Mouse (Mus musculus): Measurements from ENCODE around the gene Brat1.

Brat1 gene

DNA sequence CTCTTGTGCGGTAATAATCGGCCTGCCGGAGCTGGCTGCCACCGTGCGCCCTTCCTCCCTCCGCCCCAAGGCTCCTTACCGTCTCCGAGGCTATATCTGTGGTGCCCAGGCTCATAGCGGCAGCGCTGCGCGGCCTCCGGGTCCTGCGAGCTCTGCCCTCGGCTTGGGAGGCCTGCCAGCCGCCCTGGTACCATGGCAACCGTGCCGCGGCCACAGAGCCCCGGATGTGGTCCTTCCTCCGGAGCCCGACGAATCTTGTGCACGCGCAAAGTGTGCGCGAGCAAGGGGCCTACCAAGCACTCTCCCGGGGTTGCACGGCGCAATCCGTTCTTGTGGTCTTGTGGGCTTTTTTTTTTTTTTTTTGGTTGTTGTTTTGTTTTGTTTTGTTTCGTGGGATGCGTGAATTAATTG is 2.7 kb upstream of the Brat1 start, which contains the start of gene Iqce:
TSS of gene Iqce (minus strand) at position 276 of the 411 bp plus-strand sequence.
- peak; percentile 96 for DNase-seq

DNA sequence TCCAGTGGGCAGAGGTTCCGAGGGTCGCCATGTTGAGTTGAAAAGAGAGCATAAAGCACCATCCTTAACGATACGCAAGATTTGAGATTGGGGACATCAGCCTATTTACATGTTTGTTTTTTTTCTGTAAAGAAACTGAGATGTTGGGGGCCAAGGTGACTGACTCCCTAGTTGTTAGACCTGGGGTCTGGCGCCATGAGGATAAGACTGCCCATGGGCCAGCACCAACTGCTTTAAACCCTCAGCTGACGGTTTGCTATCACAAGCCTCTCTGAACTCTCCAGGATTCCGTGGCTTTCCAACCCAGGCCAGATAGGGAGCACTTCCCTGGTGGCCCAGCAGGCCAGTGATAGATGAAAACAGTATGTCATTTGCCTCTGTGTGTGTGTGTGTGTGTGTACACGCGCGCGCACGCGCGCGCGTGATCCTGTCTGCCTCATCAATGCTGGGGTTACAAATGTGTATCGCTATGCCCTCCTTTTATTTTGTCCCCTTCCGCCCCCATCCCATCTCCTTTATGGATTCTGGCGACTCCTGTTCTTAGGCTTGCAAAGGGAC is 2.1 kb upstream of the Brat1 start:
- DNase-seq: peak; percentile 49

DNA sequence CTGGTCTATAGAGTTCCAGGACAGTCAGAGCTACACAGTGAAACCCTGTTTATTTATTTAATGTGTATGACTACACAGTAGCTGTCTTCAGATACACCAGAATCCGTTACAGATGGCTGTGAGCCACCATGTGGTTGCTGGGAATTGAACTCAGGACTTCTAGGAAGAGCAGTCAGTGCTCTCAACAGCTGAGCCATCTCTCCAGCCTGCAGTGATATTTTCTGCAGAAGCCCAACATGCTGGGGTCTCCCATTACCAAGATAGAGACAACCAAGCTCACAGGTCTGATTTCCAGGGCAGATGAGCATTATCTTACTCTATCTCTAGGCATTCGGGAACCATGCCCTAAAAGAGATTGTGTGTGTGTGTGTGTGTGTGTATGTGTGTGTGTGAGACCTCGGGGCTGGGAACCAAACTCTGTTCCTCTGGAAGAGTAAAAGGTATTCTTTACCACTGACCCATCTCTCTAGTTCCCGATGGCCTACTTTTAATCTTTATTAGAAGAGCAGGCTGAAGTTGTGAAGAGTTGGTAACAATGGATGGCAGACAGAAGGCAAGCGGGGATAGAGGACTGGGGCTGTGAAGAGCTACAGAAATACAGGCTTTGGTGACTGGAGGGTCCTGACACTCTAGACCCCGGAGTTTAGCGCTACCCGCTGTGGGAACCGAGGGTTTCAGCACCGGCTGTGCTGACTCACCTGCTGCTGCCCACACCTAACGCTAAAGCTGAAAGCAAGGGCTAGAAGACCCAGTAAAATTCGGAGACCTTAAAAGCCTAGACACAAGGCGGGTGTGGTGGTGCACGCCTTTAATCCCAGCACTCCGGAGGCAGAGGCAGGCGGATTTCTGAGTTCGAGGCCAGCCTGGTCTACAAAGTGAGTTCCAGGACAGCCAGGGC is 1.1 kb upstream of the Brat1 start:
- DNase-seq: peak; percentile 52

DNA sequence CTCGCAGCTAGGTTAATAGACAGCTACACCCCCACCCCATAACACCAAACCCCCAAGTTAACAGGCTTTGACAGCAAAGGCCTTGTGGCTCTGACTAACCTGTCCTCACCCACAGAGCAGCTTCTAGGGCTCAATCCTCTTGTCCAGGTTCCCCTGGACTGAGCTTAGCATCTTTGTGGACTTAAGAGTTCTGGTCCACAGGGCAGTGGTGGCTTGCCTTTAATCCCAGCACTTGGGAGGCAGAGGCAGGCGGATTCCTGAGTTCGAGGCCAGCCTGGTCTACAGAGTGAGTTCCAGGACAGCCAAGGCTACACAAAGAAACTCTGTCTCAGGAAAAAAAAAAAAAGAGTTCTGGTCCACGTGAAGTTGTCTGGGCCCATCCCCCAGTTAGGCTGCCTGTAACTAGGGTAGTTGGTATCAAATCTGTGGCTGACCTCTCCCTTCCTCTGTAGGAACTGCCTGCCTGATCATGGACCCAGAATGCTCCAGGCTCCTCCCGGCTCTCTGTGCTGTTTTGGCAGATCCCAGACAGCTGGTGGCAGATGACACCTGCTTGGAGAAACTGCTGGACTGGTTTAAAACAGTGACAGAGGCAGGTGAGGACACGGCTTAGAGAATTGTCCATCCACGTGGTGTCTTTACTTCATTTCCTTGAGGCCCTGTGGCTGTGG is 825 bp downstream of the Brat1 start:
- DNase-seq: peak; percentile 60

DNA sequence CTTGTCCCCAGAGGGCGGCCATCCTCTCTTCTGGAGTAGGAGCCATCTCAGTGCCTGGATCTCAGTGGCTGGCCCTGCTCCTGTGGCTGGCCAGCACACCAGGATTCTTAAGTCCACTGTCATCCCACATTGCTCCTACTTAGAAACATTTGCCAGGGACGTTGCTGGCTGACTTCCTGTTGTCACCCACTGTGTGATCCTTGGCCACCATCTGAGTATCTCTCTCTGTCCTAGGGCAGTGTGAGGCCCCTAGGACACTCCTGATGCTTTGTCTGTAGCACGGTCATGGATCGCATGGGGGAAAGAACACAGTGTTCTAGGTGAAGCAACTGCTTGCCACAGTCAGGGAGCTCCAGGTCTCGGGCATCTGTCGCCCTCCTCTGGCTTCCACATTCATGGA is 5.5 kb downstream of the Brat1 start:
- DNase-seq: no peak

DNA sequence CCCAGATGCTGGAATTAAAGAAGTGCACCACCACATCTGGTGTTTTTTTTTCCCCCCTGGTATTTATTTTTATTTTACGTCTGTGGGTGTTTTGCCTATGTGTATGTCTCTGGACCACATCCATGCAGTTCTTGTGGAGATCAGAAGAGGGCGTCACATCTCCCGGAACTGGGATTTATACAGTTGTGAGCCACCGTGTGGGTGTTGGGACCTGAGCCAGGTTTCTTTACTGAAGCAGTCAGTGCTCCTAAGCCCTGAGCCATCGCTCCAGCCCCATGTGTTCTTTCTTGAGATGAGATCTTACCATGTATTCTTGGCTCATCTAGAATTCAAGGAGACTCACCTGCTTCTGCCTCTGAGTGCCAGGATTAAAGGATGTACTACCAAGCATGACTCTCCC is 6.2 kb downstream of the Brat1 start:
- DNase-seq: no peak

DNA sequence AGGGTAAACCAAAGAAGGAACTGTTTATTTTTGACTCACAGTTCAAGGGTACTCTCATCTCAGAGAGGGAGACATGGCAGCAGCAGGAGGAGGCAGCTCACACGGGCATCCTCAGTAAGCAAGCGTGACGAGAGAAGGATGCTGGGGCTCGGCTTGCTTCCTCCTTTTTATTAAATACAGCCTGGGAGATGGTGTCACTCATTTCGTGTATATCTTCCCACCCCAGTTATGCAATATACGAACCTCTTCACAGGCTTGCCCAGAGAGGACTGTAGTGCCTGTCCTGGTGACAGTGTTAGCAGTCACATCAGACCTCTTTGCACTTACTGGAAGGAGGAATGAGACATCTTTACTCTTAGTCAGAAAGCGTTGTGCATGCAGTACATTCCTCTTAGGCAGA is 16.0 kb downstream of the Brat1 start:
- DNase-seq: no peak

DNA sequence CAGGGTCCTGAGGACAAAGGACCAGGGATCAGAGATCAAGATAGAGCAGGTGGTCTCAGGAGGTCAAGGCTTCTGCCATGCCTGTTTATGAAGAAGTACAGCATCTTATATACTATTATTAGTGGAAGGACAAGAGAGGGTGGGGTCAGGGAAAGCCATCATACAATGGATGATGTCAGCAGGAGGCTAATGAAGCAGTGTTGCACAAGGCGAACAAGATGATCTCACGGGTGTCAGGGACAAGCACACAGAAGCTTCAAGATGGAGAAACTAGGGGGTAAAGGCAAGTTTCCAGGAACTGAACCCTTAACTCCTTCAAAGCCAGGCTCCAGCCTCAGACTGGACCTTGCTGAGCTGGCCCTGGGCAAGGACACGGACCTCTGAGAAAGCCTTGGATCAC is 17.3 kb downstream of the Brat1 start:
- no peak for DNase-seq

DNA sequence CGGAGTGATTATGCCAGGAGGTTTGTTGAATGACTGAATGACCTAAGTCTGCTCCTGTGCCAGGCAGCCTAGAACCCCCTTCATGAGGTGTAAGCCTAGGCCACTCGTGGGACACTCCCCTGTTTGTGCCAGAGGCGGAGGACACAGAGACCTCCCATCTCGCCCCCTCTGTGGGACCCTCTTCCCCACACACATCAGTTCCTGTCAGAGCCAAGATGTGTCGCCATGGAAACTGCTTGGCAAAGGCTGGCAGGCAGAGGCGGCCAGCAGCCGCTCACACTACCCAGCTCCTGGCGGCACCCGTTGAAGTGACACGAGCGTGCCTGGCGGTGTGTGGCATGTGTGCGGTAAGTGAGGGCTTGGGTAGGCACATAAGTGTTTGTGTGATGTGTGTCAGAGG is 19.0 kb downstream of the Brat1 start, which contains the start of gene Amz1:
TSS of gene Amz1 (plus strand) at position 306 of the 400 bp plus-strand sequence.
- no peak for DNase-seq

DNA sequence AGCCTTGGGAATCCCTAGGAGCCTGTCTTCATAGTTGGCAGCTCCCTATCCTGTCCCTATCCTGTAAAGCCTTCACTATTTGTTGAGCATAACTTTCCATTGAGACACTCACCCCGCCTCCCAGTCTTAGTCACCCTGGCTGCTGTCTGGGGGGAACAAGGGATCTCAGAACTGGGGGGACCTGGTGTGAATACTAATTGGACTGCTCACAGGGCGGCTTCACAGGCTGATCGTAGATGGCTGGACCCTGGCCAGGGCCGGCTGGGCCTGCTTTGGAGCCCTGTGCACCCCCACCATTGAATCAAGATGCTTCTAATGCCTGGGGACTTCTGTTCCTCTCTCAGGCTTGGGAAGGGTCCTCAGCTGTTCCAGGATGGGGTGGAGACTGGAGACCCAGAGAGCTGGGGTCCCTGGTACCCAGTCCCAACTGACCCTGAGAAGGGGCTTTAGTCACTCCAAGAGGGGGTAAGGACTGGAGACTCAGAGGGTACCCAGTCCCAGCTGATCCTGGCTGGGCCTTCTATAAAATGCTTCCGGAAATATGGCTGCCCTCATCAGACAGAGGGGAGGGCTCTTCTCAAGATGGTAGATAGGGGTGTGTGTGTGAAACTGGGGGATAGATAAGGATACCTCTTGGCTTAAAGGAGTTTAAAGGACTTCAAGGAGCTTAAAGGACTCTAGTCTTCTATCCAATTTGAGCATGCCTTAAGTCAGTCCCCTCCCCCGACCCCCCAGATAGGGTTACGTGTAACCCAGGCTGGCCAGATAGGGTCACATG is 21.4 kb downstream of the Brat1 start:
- peak; percentile 32 for DNase-seq

DNA sequence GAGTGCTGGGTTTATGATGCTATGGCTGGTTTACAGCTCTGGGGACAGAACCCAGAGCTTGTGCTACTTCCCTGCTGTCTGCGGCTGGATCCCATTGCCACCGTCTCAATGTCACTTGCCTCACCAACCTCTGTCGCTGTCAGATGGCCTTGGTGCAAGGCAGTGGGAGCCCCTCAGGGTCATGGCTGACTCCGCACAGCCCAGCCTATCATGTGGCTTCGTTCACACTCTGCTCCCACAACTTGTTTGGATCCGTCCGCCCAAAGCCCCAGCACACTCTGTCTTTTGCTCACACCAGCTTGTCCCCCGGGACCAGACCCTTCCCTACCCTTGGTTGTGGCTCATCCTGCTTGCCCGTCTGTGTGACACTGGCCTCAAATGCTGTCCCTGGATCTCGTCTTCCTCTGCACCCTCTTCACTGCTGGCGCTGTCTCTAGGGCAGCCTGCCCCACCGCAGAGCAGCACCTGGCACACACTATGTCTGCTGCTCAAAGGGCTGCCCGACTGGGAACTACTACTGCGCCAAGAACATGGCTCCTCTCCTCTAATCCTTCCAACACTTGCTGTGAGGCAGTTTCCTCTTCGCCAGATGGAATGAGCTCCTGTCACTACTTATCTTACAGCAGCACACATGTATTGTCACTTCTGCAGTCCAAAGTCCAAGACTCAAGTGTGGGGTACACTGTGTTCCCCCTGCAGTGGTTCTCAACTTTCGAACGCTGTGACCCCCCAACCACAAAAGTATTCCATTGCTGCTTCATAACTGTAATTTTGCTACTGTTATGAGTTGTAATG is 22.3 kb downstream of the Brat1 start:
- no peak for DNase-seq

DNA sequence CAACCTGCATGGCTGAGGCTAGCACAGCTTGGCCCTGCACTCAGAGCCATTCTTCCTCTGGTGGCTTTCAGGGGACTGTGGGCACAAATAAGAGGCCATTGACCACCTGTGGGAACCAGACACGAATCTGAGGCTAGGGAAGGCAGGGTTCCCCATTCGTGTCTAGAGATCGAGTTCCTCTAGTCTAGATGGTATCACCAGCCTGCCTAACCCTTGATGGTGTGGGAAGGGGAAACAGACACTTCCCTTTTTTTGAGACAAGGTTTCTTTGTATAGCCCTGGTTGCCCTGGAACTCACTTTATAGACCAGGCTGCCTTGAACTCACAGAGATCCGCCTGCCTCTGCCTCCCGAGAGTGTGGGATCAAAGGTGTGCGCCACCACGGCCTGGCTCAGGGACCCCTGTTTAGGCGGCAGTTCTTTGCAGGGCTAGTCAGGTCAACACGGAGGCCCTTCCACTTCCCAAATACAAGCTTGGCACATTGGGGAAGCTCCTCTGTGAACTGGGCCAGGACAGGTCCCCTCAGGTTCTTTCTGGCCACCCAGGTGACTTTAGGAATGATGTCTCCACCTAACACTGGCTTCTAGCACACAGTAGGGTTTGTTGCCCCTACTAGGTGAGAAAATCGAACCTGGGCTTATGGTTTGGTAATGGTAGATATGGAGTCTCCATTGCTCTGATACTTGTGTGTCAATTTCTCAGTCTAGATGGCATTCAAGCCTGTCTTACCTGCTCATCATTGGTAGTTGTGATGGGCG is 26.4 kb downstream of the Brat1 start:
- DNase-seq: no peak

DNA sequence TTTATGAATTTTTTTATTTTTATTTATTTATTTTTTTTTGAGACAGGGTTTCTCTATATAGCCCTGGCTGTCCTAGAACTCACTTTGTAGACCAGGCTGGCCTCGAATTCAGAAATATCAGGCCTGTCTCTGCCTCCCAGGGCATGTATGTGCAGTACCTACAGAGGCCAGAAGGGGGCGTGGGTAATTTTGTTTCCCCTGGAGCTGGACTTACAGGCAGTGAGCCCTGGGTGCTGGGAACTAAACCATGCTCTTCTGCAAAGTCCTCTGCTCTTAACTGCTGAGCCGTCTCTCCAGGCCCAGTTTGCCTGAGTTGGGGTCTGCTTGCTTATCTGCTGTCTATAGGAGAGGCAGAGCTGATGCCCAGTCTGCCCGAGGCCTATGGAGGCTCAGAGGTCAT is 27.4 kb downstream of the Brat1 start:
- DNase-seq: no peak

DNA sequence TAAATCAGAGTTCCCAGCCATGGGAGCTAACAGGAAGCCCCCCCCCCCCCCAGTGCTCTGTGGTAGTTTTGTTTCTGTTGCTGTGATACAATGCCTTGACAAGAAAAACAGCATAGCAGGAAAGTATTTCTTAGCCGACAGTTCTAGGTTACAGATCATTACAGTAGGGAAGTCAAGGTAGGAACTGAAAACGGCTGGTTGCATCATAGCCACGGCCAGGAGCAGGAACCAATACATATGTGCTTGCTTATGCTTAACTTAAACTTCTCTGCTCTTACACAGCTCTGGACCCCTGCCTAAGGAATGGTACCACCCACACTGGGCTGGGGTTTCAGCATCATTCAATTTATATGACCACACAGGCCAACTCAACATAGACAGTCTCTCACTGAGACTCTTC is 28.5 kb downstream of the Brat1 start:
- no peak for DNase-seq

DNA sequence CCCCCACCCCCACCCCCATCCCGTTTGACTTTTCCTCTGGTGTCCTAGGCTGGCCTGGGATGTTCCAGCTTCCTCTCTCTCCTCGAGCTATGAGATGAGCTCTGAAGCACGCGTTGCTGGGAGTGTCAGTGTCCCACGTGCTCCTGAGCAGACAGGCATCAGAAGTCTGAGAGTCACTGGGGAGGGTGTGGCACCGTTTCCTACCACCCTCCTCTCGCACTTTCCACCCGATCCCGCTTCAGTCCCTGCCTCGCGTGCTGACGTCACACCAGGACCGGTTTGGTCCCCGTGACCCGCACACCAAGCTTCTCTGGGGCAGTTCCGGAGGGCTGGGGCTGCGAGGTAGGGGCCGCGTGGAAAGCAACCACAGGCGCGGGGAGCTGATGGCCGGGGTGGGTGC is 30.5 kb downstream of the Brat1 start:
- DNase-seq: no peak

DNA sequence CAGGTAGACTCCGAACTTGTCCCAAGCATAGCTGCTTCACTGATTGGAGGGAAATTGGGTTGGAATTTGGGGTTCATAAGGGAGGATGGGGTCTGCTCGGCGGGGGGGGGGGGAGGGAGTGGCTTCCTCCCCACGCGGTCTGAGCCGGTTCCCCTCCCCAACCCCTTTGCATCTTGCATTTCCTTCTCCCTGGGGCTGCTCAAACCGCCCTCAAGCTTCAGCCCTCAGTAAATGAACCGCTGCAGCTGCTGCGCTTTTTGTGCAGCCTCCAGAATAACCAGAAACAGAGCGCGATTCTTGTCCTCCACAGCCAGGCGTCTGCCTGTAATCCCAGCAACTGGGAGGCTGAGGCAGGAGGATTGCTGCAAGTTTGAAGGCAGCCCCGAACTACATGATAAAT is 31.4 kb downstream of the Brat1 start:
- DNase-seq: no peak

DNA sequence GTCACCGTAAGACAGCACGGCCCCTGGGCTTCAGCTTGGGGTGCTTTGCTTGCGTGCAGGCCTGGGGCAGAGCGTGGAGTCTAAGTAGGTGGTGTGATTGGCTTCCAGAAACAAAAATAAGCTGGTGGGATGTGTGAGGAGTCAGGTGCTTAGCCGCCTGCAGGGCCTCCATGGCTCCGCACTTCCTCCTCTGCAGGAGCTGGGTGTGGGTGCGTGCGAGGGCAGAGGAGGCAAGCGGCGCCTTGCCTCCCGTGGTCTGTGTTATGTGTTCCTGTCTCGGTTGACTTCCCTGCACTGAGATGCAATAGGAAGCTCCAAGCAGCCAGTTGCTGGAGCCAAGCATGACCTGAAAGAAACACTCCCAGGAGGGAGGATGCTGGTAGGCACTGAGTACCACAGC is 35.0 kb downstream of the Brat1 start:
- no peak for DNase-seq

DNA sequence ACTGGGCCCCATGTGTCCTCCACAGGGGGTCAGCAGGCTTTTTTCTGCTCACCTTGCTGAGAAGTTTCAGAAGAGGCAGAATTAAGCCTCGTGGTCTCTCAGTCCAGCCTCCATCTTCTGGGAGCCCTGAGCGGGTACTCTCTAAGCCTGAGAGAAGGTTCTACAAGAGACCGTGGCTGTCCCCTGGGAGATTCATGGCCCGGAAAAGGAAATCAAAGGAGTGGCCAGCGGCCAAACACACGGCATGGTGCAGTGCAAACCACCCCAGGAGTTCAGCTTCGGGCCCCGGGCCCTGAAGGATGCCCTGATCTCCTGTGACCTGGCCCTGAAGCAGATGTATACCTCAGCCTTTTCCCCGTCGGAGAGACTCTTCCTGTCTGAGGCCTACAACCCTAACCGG is 36.2 kb downstream of the Brat1 start:
- DNase-seq: no peak

DNA sequence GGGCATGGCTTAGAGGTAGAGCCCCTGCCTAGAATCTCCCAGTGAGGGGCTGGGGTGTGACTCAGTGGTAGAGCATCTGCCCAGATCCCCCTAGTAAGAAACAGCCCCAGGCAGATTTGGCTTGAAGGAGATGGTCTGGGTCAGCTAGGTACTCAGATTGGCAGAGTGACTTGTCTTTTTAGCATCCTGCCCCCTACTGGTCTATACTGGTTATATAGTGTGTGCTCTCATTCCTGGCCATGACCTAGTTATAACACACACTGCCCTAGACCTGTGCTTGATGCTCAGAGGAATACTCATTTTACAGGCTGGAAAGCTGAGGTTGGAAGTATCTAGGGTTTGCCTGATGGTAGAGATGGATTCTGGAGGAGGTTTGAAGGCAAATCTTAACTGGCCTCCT is 37.1 kb downstream of the Brat1 start:
- no peak for DNase-seq

DNA sequence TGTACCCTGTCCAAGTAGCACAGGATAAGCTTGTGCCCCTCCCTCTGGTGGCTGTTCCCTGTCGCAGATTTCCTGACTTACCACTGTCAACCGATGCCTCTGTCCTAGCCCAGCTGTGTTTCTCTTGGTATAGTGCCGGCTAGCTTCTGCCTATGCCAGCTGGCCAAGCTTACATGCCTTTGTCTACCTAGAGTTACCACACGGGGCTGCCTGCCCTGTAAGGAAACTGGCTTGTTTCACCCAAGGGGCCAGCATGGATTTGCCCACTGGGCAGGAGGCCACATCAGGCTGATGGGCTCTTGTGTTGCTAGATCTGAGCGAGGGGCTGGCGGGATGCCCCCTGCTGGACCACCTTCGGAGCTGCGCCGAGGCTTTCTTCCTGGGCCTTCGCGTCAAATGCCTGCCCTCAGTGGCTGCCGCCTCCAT is 38.9 kb downstream of the Brat1 start:
- DNase-seq: no peak

DNA sequence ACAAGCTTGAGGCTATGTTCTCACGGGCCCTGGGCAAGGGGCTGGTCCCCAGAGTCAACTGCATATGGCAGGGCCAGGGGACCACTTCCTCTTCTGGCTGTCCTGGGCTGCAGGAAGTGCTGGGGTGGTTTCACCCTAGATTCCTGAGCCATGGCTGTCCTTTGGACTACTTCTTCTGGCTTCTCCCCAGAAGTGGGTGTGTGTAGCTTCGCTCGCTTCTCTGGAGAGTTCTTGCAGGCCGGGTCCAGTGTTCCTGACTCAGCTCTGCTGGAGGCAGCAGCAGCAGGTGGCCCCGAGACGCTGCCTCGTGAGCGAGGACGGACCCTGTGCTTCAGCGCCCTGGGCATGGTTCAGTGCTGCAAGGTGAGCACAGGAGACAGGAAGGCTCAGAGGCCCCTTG is 43.6 kb downstream of the Brat1 start:
- DNase-seq: no peak

Data from cerebellum, adult 11-12 months (tissue).